Mouse (Mus musculus) myocyte (in vitro differentiated cells): ENCODE results near the gene Txnrd1. TPM values are rescaled to one million over a fixed set of nuclear protein-coding genes. Genes with fewer than 3 reads are reported as not detected.
A peak's percentile ranks its signal among the peaks of the same experiment; 100 is the strongest.

Experiments used
- H3K27me3 ChIP-seq: one replicate; pipeline ENCODE4 v1.6.1; 2011; ENCODE audit not compliant: control insufficient read depth, insufficient read depth, insufficient read length
- H3K36me3 ChIP-seq: one replicate; pipeline ENCODE4 v1.6.1; 2011; ENCODE audit not compliant: control insufficient read depth, insufficient read depth
- H3K4me2 ChIP-seq: one replicate; pipeline ENCODE4 v1.6.1; 2011; ENCODE audit warnings: low read depth, control low read depth
- H3K4me3 ChIP-seq: one replicate; pipeline ENCODE4 v1.5.1; 2011; ENCODE audit warnings: mild to moderate bottlenecking, control low read depth, moderate library complexity
- H3K79me2 ChIP-seq: one replicate; pipeline ENCODE4 v1.6.1; 2011; ENCODE audit not compliant: control insufficient read depth, insufficient read depth
- H3ac ChIP-seq: one replicate; pipeline ENCODE4 v1.6.1; 2011; ENCODE audit not compliant: control insufficient read depth, insufficient read length
- CEBPB ChIP-seq: IDR thresholded peaks from 2 replicates; pipeline ENCODE4 v1.6.1; 2011; ENCODE audit warnings: mild to moderate bottlenecking, moderate library complexity; ENCODE audit not compliant: poor library complexity, insufficient read depth, severe bottlenecking
- E2F4 ChIP-seq: IDR thresholded peaks from one replicate; pipeline ENCODE4 v1.6.1; 2011; ENCODE audit warnings: mild to moderate bottlenecking, control low read depth, moderate library complexity; ENCODE audit not compliant: insufficient read depth
- MAX ChIP-seq: IDR thresholded peaks from one replicate; pipeline ENCODE4 v1.6.1; 2011; ENCODE audit warnings: low read depth, mild to moderate bottlenecking, control low read depth
- MYOD1 ChIP-seq, 3 experiments: IDR thresholded peaks; one replicate each; pipeline ENCODE4 v1.6.1; 2011; ENCODE audit warnings: control low read depth in 2 of 3, low read depth in 2 of 3, mild to moderate bottlenecking in 2 of 3, moderate library complexity in 1 of 3; ENCODE audit not compliant: insufficient read length in 2 of 3, control insufficient read depth in 1 of 3
- MYOG ChIP-seq, 3 experiments: IDR thresholded peaks; one replicate each; pipeline ENCODE4 v1.6.1; 2011; ENCODE audit warnings: control low read depth in 2 of 3, low read depth in 2 of 3, mild to moderate bottlenecking in 2 of 3; ENCODE audit not compliant: insufficient read length in 2 of 3, control insufficient read depth in 1 of 3, insufficient read depth in 1 of 3
- POLR2A ChIP-seq: IDR thresholded peaks from one replicate; pipeline ENCODE4 v1.6.1; 2011; ENCODE audit warnings: low read depth, mild to moderate bottlenecking, control low read depth, moderate library complexity; ENCODE audit not compliant: insufficient read length
- POLR2AphosphoS2 ChIP-seq: IDR thresholded peaks from one replicate; pipeline ENCODE4 v1.6.1; 2011; ENCODE audit warnings: low read depth, control low read depth; ENCODE audit not compliant: insufficient read length
- REST ChIP-seq: IDR thresholded peaks from one replicate; pipeline ENCODE4 v1.6.1; 2011; ENCODE audit warnings: mild to moderate bottlenecking, control low read depth, moderate library complexity; ENCODE audit not compliant: insufficient read depth, insufficient read length
- SRF ChIP-seq: IDR thresholded peaks from one replicate; pipeline ENCODE4 v1.6.1; 2011; ENCODE audit warnings: low read depth; ENCODE audit not compliant: control insufficient read depth, insufficient read length
- TCF12 ChIP-seq: IDR thresholded peaks from one replicate; pipeline ENCODE4 v1.6.1; 2011; ENCODE audit warnings: mild to moderate bottlenecking, control low read depth; ENCODE audit not compliant: poor library complexity, insufficient read depth, severe bottlenecking
- TCF3 ChIP-seq: IDR thresholded peaks from one replicate; pipeline ENCODE4 v1.6.1; 2011; ENCODE audit warnings: low read depth, control low read depth; ENCODE audit not compliant: insufficient read length
- USF1 ChIP-seq: IDR thresholded peaks from one replicate; pipeline ENCODE4 v1.6.1; 2011; ENCODE audit warnings: low read depth, mild to moderate bottlenecking, control low read depth, moderate library complexity
- polyA plus RNA-seq: library from polyadenylated mRNA; unstranded; fragments of >200 nt; fragmentation: generic; extraction: Trizol; gene quantifications from one replicate; pipeline ENCODE4 v1.2.1, GENCODE M21; 2012; ENCODE audit warnings: missing spikeins

The Txnrd1 gene
- polyA plus RNA-seq, 1 experiment: 77.0 TPM

- H3K36me3 ChIP-seq: no peaks in the 10 kb centered on the region
- no peak overlapping the region for H3K4me2 ChIP-seq
- H3K4me3 ChIP-seq: no peak overlapping the region
- TF ChIP-seq CEBPB: no peak
- no peak for TF ChIP-seq TCF3
- no peak for TF ChIP-seq MAX
- no peak for TF ChIP-seq POLR2AphosphoS2
- no peak for TF ChIP-seq USF1
- H3ac ChIP-seq: no peak overlapping the region
- H3K79me2 ChIP-seq: no peaks in the 10 kb centered on the region
- no peaks in the 10 kb centered on the region for H3K27me3 ChIP-seq
Observed at GRCm38 (mm10) chr10:82809352-82809751, 24.4 kb upstream of the Txnrd1 start.

- no peaks in the 10 kb centered on the region for H3K36me3 ChIP-seq
- peak overlapping the region; percentile 24 for H3K4me2 ChIP-seq
- no peak overlapping the region for H3ac ChIP-seq
- no peak overlapping the region for H3K4me3 ChIP-seq
- no peak for TF ChIP-seq TCF12
- TF ChIP-seq E2F4: no peak
- TF ChIP-seq TCF3: no peak
- TF ChIP-seq REST: no peak
- H3K27me3 ChIP-seq: no peaks in the 10 kb centered on the region
- H3K79me2 ChIP-seq: no peaks in the 10 kb centered on the region
Observed at GRCm38 (mm10) chr10:82811855-82812431, 21.8 kb upstream of the Txnrd1 start.

DNA sequence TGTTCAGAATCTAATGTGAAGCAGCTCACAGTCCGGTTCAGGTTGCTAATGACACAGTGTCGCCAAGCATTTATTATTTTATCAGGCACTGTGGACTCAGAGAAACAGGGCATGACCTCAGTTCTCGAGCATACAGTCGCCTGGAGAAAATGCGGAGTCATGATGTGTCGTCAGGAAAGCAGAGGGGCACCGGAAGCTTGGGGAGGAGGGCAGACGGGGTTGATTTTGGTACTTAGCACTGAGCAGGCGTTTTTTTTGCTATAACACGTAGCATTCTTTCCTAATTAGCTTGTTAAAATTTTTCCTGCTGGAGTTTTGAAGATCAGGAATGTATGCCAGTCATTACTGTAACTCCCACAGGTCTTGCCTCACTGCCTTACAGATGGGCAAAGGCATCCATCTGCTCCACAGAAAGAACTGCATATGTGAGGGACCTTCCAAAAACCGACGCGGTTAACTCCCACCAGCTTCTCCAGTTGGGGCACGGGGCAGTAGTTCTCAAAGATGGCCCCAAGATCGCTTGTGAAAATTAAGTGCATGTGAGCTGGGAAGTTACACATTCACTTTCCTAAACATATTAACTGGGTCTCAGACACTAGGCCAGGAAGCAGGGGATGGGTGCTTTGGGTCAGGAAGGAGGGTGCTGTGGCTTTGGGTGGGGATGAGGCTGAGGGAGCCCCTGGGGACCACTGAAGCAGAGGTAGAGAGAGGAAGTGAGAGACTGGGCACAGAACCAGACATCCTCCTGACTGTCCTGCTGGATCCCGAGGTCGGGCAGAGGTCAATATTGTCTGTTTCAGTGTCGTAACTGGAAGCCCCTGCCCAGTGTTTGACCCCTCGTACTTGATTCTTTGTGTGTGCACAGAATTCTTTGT is 19.4 kb upstream of the Txnrd1 start:
- H3ac ChIP-seq: no peak overlapping the region
- H3K4me3 ChIP-seq: no peak overlapping the region
- no peaks in the 10 kb centered on the region for H3K79me2 ChIP-seq
- H3K36me3 ChIP-seq: no peaks in the 10 kb centered on the region
- peak overlapping the region; percentile 28 for H3K4me2 ChIP-seq
- no peaks in the 10 kb centered on the region for H3K27me3 ChIP-seq
- no peak for TF ChIP-seq SRF
- 0 out of 2 replicates have a peak, but pooled peaks have one; percentile 4 for TF ChIP-seq CEBPB
- TF ChIP-seq MYOD1 (IDR thresholded peaks at IDR 0.05; ENCODE audit: control insufficient read depth in 1 of 3, insufficient read length in 2 of 3, low read depth in 2 of 3): no peak
- no peak for TF ChIP-seq MAX
- TF ChIP-seq REST: no peak
- no peak for TF ChIP-seq TCF12
- no peak for TF ChIP-seq POLR2A
- no peak for TF ChIP-seq E2F4

DNA sequence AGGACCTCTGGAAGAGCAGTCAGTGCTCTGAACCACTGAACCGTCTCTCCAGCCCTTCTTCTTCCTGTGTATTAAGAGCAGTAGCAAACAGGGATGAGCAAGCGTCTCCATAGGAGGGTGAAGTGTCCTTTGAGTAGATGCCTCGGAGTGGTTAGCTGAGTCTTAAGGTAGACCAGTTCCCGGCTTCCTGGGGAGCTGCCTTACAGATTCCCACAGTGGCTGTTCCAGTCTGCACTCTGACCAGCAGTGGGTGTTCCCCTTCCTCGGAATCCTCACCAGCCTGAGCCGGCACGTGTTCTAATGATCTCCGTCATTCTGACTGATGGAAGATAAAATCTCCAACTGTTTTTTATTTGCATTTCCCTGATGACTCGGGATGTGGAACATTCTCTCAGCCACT is 17.3 kb upstream of the Txnrd1 start:
- no peaks in the 10 kb centered on the region for H3K27me3 ChIP-seq
- no peak overlapping the region for H3ac ChIP-seq
- no peaks in the 10 kb centered on the region for H3K79me2 ChIP-seq
- no peak overlapping the region for H3K4me2 ChIP-seq
- no peaks in the 10 kb centered on the region for H3K36me3 ChIP-seq
- no peak overlapping the region for H3K4me3 ChIP-seq
- TF ChIP-seq SRF (no peak), MYOD1 (IDR thresholded peaks at IDR 0.05; ENCODE audit: control insufficient read depth in 1 of 3, insufficient read length in 2 of 3, low read depth in 2 of 3) (no peak), CEBPB (no peak), POLR2AphosphoS2 (no peak), POLR2A (no peak), E2F4 (no peak), REST (no peak), USF1 (no peak), MYOG (IDR thresholded peaks at IDR 0.05; ENCODE audit: control insufficient read depth in 1 of 3, insufficient read depth in 1 of 3, insufficient read length in 2 of 3, low read depth in 2 of 3) (no peak), MAX (no peak), TCF3 (no peak)

GRCm38 (mm10) chr10:82817514-82817913 is 16.2 kb upstream of the Txnrd1 start:
- H3K4me2 ChIP-seq: no peak overlapping the region
- TF ChIP-seq USF1 (no peak), CEBPB (no peak), MAX (no peak), E2F4 (no peak), POLR2AphosphoS2 (no peak), POLR2A (no peak), TCF3 (no peak), MYOD1 (IDR thresholded peaks at IDR 0.05; ENCODE audit: control insufficient read depth in 1 of 3, insufficient read length in 2 of 3, low read depth in 2 of 3) (no peak), MYOG (IDR thresholded peaks at IDR 0.05; ENCODE audit: control insufficient read depth in 1 of 3, insufficient read depth in 1 of 3, insufficient read length in 2 of 3, low read depth in 2 of 3) (no peak)
- no peaks in the 10 kb centered on the region for H3K79me2 ChIP-seq
- H3K36me3 ChIP-seq: no peaks in the 10 kb centered on the region
- no peaks in the 10 kb centered on the region for H3K27me3 ChIP-seq
- H3K4me3 ChIP-seq: no peak overlapping the region
- H3ac ChIP-seq: no peak overlapping the region
